Mouse (Mus musculus) midbrain, postnatal 0 days (tissue): ENCODE measurements around the gene Foxp1. TPM values are rescaled to one million over a fixed set of nuclear protein-coding genes. Genes with fewer than 3 reads are reported as not detected.

Experiments used
- ATAC-seq: fragments of 200-750 bp; cut with Nextera tagmentation; 2 replicates; pipeline ENCODE4 v1.8.0; 2017; ENCODE audit warnings: moderate number of reproducible peaks, mild to moderate bottlenecking, moderate TSS enrichment, moderate library complexity; ENCODE audit not compliant: low FRiP score
- DNase-seq: peaks from one replicate; pipeline ENCODE4 v3.0.0-alpha.2; 2015; ENCODE audit warnings: low spot score
- H3K27ac ChIP-seq: fragments of 300-500 bp; sonication (generic); 2 replicates; pipeline ENCODE4 v1.5.1; 2014; ENCODE audit warnings: low read depth, mild to moderate bottlenecking, low read length, mixed read lengths
- H3K27me3 ChIP-seq: fragments of 300-500 bp; sonication (generic); 2 replicates; pipeline ENCODE4 v1.6.1; 2014; ENCODE audit warnings: low read length, control low read depth, mixed read lengths; ENCODE audit not compliant: insufficient read depth
- H3K36me3 ChIP-seq: fragments of 300-500 bp; sonication (generic); 2 replicates; pipeline ENCODE4 v1.6.1; 2014; ENCODE audit warnings: low read length, control low read depth, mixed read lengths; ENCODE audit not compliant: insufficient read depth
- H3K4me1 ChIP-seq: fragments of 300-500 bp; sonication (generic); 2 replicates; pipeline ENCODE4 v1.6.1; 2014; ENCODE audit warnings: mild to moderate bottlenecking, control low read depth, antibody characterized with exemption, low read length, mixed read lengths; ENCODE audit not compliant: insufficient read depth
- H3K4me2 ChIP-seq: fragments of 300-500 bp; sonication (generic); 2 replicates; pipeline ENCODE4 v1.6.1; 2014; ENCODE audit warnings: low read depth, mild to moderate bottlenecking, low read length, mixed read lengths; ENCODE audit not compliant: poor library complexity, severe bottlenecking
- H3K4me3 ChIP-seq: fragments of 300-500 bp; sonication (generic); 2 replicates; pipeline ENCODE4 v1.5.1; 2014; ENCODE audit warnings: low read depth, mild to moderate bottlenecking, low read length, moderate library complexity
- H3K9ac ChIP-seq: fragments of 300-500 bp; sonication (generic); replicated peaks from 2 replicates; pipeline ENCODE4 v1.6.1; 2014; ENCODE audit warnings: mild to moderate bottlenecking, low read length, moderate library complexity, mixed read lengths; ENCODE audit not compliant: poor library complexity, severe bottlenecking
- H3K9me3 ChIP-seq: fragments of 300-500 bp; sonication (generic); 2 replicates; pipeline ENCODE4 v1.6.1; 2016; ENCODE audit warnings: low read length, control low read depth
- CTCF ChIP-seq: IDR thresholded peaks from 2 replicates; pipeline ENCODE4 v1.5.1; 2016; ENCODE audit warnings: antibody characterized with exemption, mild to moderate bottlenecking
- WGBS: fragments of 180-500 bp; shearing (Covaris S2); extraction: QIAGEN DNeasy Blood & Tissue Kit; methylation state at CpG from one replicate; pipeline ENCODE4 v1.1.7; 2014; 5-methylcytosine and 5-hydroxymethylcytosine counted together
- polyA plus RNA-seq: library from polyadenylated mRNA; unstranded; fragments of >200 nt; fragmentation: Nextera tagmentation; extraction: Ambion mirVana; gene quantifications from 2 replicates; pipeline ENCODE4 v1.2.1, GENCODE M21; 2015
- total RNA-seq: library from RNA; depleted of rRNA; stranded (reverse); fragments of >200 nt; gene quantifications from 2 replicates; pipeline ENCODE4 v1.2.3, GENCODE M21; 2014

Foxp1 gene
- total and polyA plus RNA-seq, 2 experiments from 2014 or later: 71.1 to 74.3 TPM

- no peak for TF ChIP-seq CTCF
- DNase-seq (no peak), ATAC-seq (no peak)
- Histone ChIP-seq H3K27me3 (no peaks in the 10 kb centered on the region), H3K4me3 (no peak overlapping the region), H3K36me3 (no peaks in the 10 kb centered on the region), H3K4me2 (no peak overlapping the region; the same call in 1 of the 2 replicates), H3K9ac (no peak overlapping the region), H3K9me3 (no peaks in the 10 kb centered on the region), H3K4me1 (no peaks in the 10 kb centered on the region), H3K27ac (no peak overlapping the region)
- WGBS: 53% methylated on average over 4 of the region's 4 CpGs
Measured at GRCm38 (mm10) chr6:99519052-99519451, 3.5 kb downstream of the Foxp1 start.

- H3K4me2 ChIP-seq: no peak overlapping the region
- H3K4me1 ChIP-seq: no peaks in the 10 kb centered on the region
- no peak for DNase-seq
- WGBS: 83% methylated on average over 7 of the region's 7 CpGs
- H3K9ac ChIP-seq: no peak overlapping the region
- no peak for TF ChIP-seq CTCF
- ATAC-seq: no peak
- H3K27ac ChIP-seq: no peak overlapping the region
- H3K4me3 ChIP-seq: no peak overlapping the region
- H3K36me3 ChIP-seq: no peaks in the 10 kb centered on the region
- no peaks in the 10 kb centered on the region for H3K9me3 ChIP-seq
- no peaks in the 10 kb centered on the region for H3K27me3 ChIP-seq
Measured at GRCm38 (mm10) chr6:99515667-99516199, 6.8 kb downstream of the Foxp1 start.

DNA sequence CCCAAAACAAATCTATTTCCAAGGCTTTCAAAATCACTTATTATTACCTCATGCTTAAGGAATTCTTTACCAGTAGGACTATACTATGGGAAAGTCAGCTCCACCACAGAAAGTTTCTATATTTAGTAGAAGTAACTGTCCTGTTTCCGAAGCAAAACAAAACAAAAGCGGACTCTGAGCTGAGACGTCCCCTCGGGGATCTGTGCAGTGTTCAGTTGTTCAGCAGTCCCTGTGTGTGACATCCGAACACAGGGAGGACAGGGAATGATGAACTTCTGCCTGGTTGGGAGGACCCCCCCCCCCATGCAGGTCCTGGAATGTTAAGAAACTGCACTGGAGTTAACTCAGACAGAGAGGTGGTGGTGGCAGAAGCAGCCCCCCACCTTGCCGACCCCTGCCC lies 10.7 kb downstream of the Foxp1 start:
- H3K9me3 ChIP-seq: no peaks in the 10 kb centered on the region
- no peak overlapping the region for H3K4me2 ChIP-seq
- ATAC-seq: no peak
- H3K9ac ChIP-seq: no peak overlapping the region
- H3K27me3 ChIP-seq: no peaks in the 10 kb centered on the region
- TF ChIP-seq CTCF: no peak
- no peaks in the 10 kb centered on the region for H3K36me3 ChIP-seq
- H3K4me3 ChIP-seq: no peak overlapping the region
- no peak overlapping the region for H3K27ac ChIP-seq
- WGBS: 57% methylated on average over 6 of the region's 6 CpGs
- no peaks in the 10 kb centered on the region for H3K4me1 ChIP-seq
- DNase-seq: no peak

DNA sequence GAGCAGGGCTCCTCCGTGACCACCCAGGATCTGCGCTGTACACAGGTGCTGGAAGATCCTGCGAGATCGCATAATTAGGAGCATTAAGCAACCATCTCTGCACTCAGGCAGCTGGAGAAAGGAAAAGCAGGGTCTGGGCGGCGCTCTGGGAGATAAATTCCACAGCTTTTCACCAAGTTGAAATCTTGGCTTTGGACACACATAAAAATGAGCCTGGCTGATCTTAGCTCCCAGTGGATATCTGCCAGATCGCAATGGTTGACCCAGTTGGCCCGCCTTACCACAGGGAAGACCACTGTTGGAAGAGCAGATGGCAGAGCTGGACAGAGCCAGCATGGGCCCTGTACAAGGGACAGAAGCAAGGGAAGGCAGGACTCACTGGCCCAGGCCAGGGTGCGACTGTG lies 13.3 kb downstream of the Foxp1 start:
- Histone ChIP-seq H3K4me1 (no peaks in the 10 kb centered on the region), H3K9ac (no peak overlapping the region), H3K4me3 (no peak overlapping the region), H3K27ac (no peak overlapping the region), H3K4me2 (no peak overlapping the region), H3K36me3 (no peaks in the 10 kb centered on the region), H3K9me3 (no peaks in the 10 kb centered on the region), H3K27me3 (no peaks in the 10 kb centered on the region)
- DNase-seq (peak; percentile 72), ATAC-seq (no peak)
- TF ChIP-seq CTCF: no peak
- WGBS: 74% methylated on average over 9 of the region's 9 CpGs

DNA sequence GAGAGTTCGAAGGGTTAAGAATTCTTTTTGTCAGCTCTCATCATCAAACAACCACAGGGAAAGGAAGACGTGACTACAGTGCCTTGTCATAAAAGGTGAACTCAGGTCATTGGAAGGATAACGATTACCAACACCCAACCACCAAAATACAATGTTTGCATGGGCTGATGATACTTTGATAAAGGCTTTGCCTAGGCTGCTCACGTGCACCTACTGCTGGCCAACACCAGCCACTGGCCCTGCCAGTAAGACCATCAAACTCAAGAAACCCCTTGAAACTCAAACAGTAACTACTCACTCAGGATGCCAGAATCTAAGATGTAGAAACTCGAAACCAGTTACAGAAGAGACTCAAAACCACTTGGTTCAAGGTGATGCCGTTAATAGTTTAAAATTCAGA lies 15.7 kb downstream of the Foxp1 start:
- TF ChIP-seq CTCF: no peak
- Histone ChIP-seq H3K27ac (no peak overlapping the region), H3K4me3 (no peak overlapping the region), H3K9me3 (no peaks in the 10 kb centered on the region), H3K27me3 (no peaks in the 10 kb centered on the region), H3K9ac (no peak overlapping the region), H3K4me1 (no peaks in the 10 kb centered on the region), H3K36me3 (no peaks in the 10 kb centered on the region), H3K4me2 (no peak overlapping the region)
- DNase-seq (no peak), ATAC-seq (no peak)
- 87% methylated on average over 6 of the region's 6 CpGs for WGBS

DNA sequence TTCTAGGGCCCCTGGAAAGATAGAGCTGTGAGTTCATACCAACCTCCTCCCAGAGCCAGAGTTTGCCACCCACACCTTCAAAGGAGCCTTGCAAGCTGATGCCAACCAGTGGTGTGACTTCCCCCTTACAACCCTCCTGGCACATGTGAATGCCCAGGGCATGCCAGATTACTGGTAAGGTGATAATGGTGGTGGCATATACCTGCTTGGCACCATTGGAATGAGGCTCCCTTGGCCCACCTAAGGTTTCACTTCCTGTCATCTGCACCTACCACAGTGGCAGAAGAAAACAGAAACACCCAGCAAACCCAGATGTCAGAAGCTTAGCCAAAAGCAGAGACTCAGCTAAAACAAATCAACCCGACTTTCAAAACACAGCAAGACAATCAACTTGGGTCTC lies 18.8 kb downstream of the Foxp1 start:
- Histone ChIP-seq H3K9me3 (no peaks in the 10 kb centered on the region), H3K36me3 (no peaks in the 10 kb centered on the region), H3K9ac (no peak overlapping the region), H3K4me2 (no peak overlapping the region), H3K4me1 (no peaks in the 10 kb centered on the region), H3K4me3 (no peak overlapping the region), H3K27ac (no peak overlapping the region), H3K27me3 (no peaks in the 10 kb centered on the region)
- ATAC-seq: no peak
- TF ChIP-seq CTCF: no peak
- 83% methylated on average over 1 of the region's 1 CpGs for WGBS
- no peak for DNase-seq
